Mouse (Mus musculus): ENCODE measurements at regions not wholly inside any gene's neighbourhood (a gene's known extent, or its start where the extent isn't known, plus 50 kb on each side); places are given as distances from the start of the nearest gene placed in this dataset.

DNA sequence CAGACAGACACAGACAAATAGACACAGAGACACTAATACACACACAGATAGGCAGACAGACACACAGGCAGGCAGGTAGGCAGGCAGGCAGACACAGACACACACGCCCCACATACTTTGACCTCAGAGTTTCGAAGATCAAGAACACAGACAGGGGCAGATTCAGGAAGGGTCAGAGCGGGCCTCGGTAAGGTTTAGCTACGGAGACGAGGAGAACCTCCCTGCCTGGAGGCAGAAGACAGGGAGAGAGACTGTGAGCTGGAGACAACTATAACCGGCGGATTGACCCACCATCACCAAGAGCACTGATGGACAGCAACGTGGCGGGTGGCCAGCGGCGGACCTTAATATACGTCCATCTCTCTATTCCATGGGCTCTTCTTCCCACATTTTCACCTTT, 50.1 kb upstream of the Foxp4 start:
- Histone ChIP-seq H3K9me3 (ENCODE audit: control insufficient read depth, low read length) (no peaks in the 10 kb centered on the region), H3K27ac (replicated peaks; ENCODE audit: low read depth, low read length) (peak overlapping the region; percentile 17; the same call in 1 of the 2 replicates)

More for the DNA sequence above, 50.1 kb upstream of the Foxp4 start:
- Histone ChIP-seq H3K4me3 (replicated peaks; ENCODE audit: low read depth, low read length) (peak overlapping the region; percentile 39), H3K36me3 (ENCODE audit: control insufficient read depth, insufficient read depth, low read length) (no peaks in the 10 kb centered on the region), H3K9ac (replicated peaks; ENCODE audit: low read length) (peak overlapping the region; percentile 30; the same call in 1 of the 2 replicates), H3K27me3 (ENCODE audit: control insufficient read depth, insufficient read depth, low read length) (peaks cover 8% of the 10 kb centered on the region; the same call in 1 of the 2 replicates), H3K4me1 (ENCODE audit: control insufficient read depth, insufficient read depth, low read length) (peaks cover 24% of the 10 kb centered on the region), H3K4me2 (ENCODE audit: low read length) (peak overlapping the region; percentile 69)
- WGBS = 7% methylated on average over 13 of the region's 13 CpGs
- ATAC-seq (ENCODE audit: low FRiP score, low TSS enrichment) (no peak), DNase-seq (peak; percentile 40)

Data from midbrain, embryonic 14.5 days (tissue).